Mouse (Mus musculus): ENCODE data around the gene Cetn3.

Cetn3 gene

GRCm38 (mm10) chr13:81782971-81783404 lies at the start of gene Cetn3:
Cetn3 (plus strand) TSS chr13:81783077.
- DNase-seq (ENCODE audit: low read depth, low spot score), result peak; percentile 98

GRCm38 (mm10) chr13:81736606-81737005 lies 46.3 kb upstream of the Cetn3 start:
- DNase-seq (ENCODE audit: low read depth, low spot score), result no peak

GRCm38 (mm10) chr13:81740898-81741297 lies 42.0 kb upstream of the Cetn3 start:
- no peak for DNase-seq (ENCODE audit: low read depth, low spot score)

- no peak for DNase-seq (ENCODE audit: low read depth, low spot score)
Measured at GRCm38 (mm10) chr13:81743391-81744091, 39.3 kb upstream of the Cetn3 start.

- DNase-seq (ENCODE audit: low read depth, low spot score), result no peak
Measured at GRCm38 (mm10) chr13:81744092-81744396, 38.8 kb upstream of the Cetn3 start.

- no peak for DNase-seq (ENCODE audit: low read depth, low spot score)
Measured at GRCm38 (mm10) chr13:81754878-81755277, 28.0 kb upstream of the Cetn3 start.

- no peak for DNase-seq (ENCODE audit: low read depth, low spot score)
Measured at GRCm38 (mm10) chr13:81755324-81755723, 27.6 kb upstream of the Cetn3 start.

- DNase-seq (ENCODE audit: low read depth, low spot score), result no peak
Measured at GRCm38 (mm10) chr13:81757058-81757660, 25.7 kb upstream of the Cetn3 start.

GRCm38 (mm10) chr13:81760379-81760778 lies 22.5 kb upstream of the Cetn3 start:
- peak; percentile 22 for DNase-seq (ENCODE audit: low read depth, low spot score)

- peak; percentile 28 for DNase-seq (ENCODE audit: low read depth, low spot score)
Measured at GRCm38 (mm10) chr13:81761566-81762186, 21.2 kb upstream of the Cetn3 start.

GRCm38 (mm10) chr13:81764173-81764572 lies 18.7 kb upstream of the Cetn3 start:
- DNase-seq (ENCODE audit: low read depth, low spot score), result no peak

- peak; percentile 26 for DNase-seq (ENCODE audit: low read depth, low spot score)
Measured at GRCm38 (mm10) chr13:81767038-81767659, 15.7 kb upstream of the Cetn3 start.

GRCm38 (mm10) chr13:81776217-81776616 lies 6.7 kb upstream of the Cetn3 start:
- DNase-seq (ENCODE audit: low read depth, low spot score), result no peak

- no peak for DNase-seq (ENCODE audit: low read depth, low spot score)
Measured at GRCm38 (mm10) chr13:81782475-81782874, 402 bp upstream of the Cetn3 start.

GRCm38 (mm10) chr13:81783405-81784342 lies 797 bp downstream of the Cetn3 start:
- peak; percentile 94 for DNase-seq (ENCODE audit: low read depth, low spot score)

- no peak for DNase-seq (ENCODE audit: low read depth, low spot score)
Measured at GRCm38 (mm10) chr13:81785766-81786480, 3.0 kb downstream of the Cetn3 start.

GRCm38 (mm10) chr13:81790160-81790559 lies 7.3 kb downstream of the Cetn3 start:
- DNase-seq (ENCODE audit: low read depth, low spot score), result no peak

GRCm38 (mm10) chr13:81791861-81792260 lies 9.0 kb downstream of the Cetn3 start:
- no peak for DNase-seq (ENCODE audit: low read depth, low spot score)

GRCm38 (mm10) chr13:81793850-81794249 lies 11.0 kb downstream of the Cetn3 start:
- DNase-seq (ENCODE audit: low read depth, low spot score), result no peak

- DNase-seq (ENCODE audit: low read depth, low spot score), result no peak
Measured at GRCm38 (mm10) chr13:81801121-81801520, 18.2 kb downstream of the Cetn3 start.

GRCm38 (mm10) chr13:81803713-81804112 lies 20.8 kb downstream of the Cetn3 start:
- no peak for DNase-seq (ENCODE audit: low read depth, low spot score)

Data from retina, adult 2 months (tissue).